Mouse (Mus musculus): Measurements from ENCODE around the gene Map4k3.

- no peak for TF ChIP-seq CTCF (IDR thresholded peaks at IDR 0.05; ENCODE audit: control insufficient read depth, insufficient read depth, insufficient replicate concordance, low read depth, low read length)
- TF ChIP-seq POLR2A (IDR thresholded peaks at IDR 0.05; ENCODE audit: control insufficient read depth, low read depth, low read length), result no peak
Measured at GRCm38 (mm10) chr17:80713588-80713987, 14.7 kb downstream of the Map4k3 start.
